7 mouse cellular contexts compared by ENCODE assay signal in the genomic region with DNA sequence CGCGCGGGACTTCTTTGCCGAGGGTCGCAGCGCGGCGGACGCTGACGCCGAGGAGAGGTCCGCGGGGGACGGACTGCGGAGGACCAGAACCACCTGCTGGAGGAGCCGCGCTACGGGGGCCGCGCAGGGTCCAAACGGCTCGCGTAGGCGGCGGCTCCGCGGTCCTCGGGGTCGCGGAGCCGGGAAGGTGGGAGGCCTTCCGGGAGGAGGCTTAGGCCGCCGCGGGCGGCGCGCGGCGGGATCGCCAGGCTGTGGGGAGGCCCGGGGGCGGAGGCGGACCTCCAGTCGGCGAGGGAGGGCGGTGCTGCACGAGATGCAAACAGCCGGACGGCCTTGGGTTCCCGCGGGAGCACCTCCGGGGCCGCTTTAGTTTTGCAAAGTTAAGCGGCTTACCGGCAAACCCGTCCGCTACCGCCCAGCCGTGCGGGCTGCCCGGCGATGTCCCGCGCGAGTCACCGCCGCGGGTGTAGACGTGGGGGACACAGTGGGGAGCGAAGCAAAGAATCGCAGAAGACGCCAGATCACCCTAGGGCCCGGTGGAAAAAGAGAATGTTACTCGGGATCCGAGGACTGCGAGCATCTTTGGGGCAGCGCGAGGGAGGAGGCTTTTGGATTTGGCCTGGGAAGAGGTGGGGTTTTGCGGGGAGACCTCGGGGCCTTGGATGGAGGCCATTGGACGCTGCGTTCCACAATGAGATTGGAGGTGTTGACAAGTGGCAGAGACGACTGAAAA. TPM values are rescaled to one million over a fixed set of nuclear protein-coding genes. Genes with fewer than 3 reads are reported as not detected.
DNase-seq lines count a peak whose midpoint lies in the region; ATAC-seq and TF ChIP-seq lines count a peak whose summit lies in the region.

No protein-coding gene starts in this region.

- DNase-seq in cerebellum, postnatal 36 days: peak; percentile 61 to 69
- DNase-seq in gastrocnemius, adult 2 months: peak; percentile 84
- peak; percentile 61 for DNase-seq in induced T-regulatory cell, adult 2 months (ENCODE audit: low read depth)
- peak; percentile 31 to 57 for DNase-seq in left cerebral cortex, postnatal 25 days (ENCODE audit: low spot score in 2 of 2)
- peak; percentile 84 for DNase-seq in mesoderm, embryonic 11.5 days (ENCODE audit: low read depth, low spot score)
- DNase-seq in spleen, adult 12 weeks (ENCODE audit: low spot score): peak; percentile 13

- peak overlapping the region; percentile 81 for H3K27ac ChIP-seq in gastrocnemius, adult 2 months

- intact Hi-C loops in gastrocnemius, adult 2 months (cut with DNase I): loop anchor here (10.0 kb wide), 1 partner anchor 260 kb away; no protein-coding TSS in a partner anchor
- intact Hi-C loops in left cerebral cortex, postnatal 25 days (cut with DNase I): loop anchor here (10.0 kb wide), 1 partner anchor 90 kb away; no protein-coding TSS in a partner anchor

- peak; percentile 33 for ATAC-seq in activated CD4-positive, CD25-positive, alpha-beta regulatory T cell, adult 4 months

- TF ChIP-seq CTCF in gastrocnemius, adult 2 months (IDR thresholded peaks at IDR 0.05): no peak

- peak overlapping the region; percentile 81 for H3K4me3 ChIP-seq in gastrocnemius, adult 2 months

RNA-seq across cellular contexts. Expression of gene Gkap1, which starts 1.1 kb away (rescaled TPM):
- polyA plus RNA-seq in activated CD4-positive, CD25-positive, alpha-beta regulatory T cell, adult 4 months (2017; shearing (Covaris generic)): under 1 TPM; 0.22 to 0.74 TPM
- 10 to 100 TPM; 27.5 to 31.9 TPM for total RNA-seq in gastrocnemius, adult 2 months (2021)
- 10 to 100 TPM; 16.8 to 18.3 TPM for total RNA-seq in left cerebral cortex, postnatal 25 days (2021)

RNA-seq across cellular contexts. Expression of gene Ubqln1, which starts 59.0 kb away (rescaled TPM):
- polyA plus RNA-seq in activated CD4-positive, CD25-positive, alpha-beta regulatory T cell, adult 4 months (2017; shearing (Covaris generic)): 10 to 100 TPM; 15.4 to 17.0 TPM
- total RNA-seq in gastrocnemius, adult 2 months (2021): 10 to 100 TPM; 49.0 to 51.9 TPM
- 100 to 1,000 TPM; 141 TPM for total RNA-seq in left cerebral cortex, postnatal 25 days (2021)

Comparison
In these comparisons a context has a peak if more than half of its experiments do, and no peak if none do; other contexts are left out.
1. Peak in every context shown above with its lines: DNase-seq, ATAC-seq, H3K4me3 ChIP-seq and H3K27ac ChIP-seq.
2. DNase-seq: peak in every context shown above with its lines; median percentile 84 in gastrocnemius, adult 2 months; 84 in mesoderm, embryonic 11.5 days; 65 in cerebellum, postnatal 36 days; 61 in induced T-regulatory cell, adult 2 months; 44 in left cerebral cortex, postnatal 25 days; 13 in spleen, adult 12 weeks.